Mouse (Mus musculus): Measurements from ENCODE around the gene Paxbp1.

Paxbp1 gene

GRCm38 (mm10) chr16:91055150-91055549 lies 10.8 kb upstream of the Paxbp1 start:
- DNase-seq (ENCODE audit: low read depth), result no peak

DNA sequence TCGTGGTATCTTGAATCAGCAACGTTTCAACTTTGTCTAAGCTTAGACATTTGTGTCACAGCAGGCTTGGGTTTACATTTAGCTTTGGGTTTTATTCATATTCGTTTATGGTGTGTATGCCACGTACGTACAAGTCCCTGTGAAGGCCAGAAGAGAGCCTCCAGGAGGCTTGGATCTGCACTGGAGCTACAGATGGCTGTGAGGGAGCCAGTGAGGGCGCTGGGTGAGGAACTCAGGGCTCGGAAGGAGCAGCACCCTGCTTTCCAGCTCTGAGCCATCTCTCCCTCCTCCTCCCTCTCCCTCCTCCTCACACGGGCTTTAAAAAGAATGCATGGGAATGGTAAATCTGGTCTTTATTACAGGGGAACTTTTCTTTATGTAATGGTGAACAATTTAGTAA lies 9.3 kb upstream of the Paxbp1 start:
- no peak for DNase-seq (ENCODE audit: low read depth)

GRCm38 (mm10) chr16:91045511-91045910 lies 1.2 kb upstream of the Paxbp1 start:
- DNase-seq (ENCODE audit: low read depth), result peak; percentile 66

- peak; percentile 74 for DNase-seq (ENCODE audit: low read depth)
Measured at GRCm38 (mm10) chr16:91043461-91044248, 688 bp downstream of the Paxbp1 start.

DNA sequence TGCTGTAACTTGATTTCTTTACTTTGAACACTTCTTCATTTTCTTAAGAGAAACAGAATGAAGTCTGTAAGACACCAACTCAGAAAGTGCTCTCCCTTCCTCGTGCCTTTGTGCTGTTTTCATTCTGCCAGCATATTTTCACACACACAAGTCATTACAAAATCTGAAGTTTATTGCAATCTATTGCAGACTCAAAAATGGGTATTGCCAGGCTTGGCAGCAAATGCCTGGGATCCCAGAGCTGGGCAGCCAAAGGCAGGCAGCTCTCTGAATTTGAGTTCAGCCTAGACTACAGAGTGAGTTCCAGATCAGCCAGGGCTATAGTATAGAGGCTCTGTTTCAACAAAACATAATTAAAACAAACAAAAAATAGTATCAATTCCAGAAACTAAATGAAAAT lies 1.7 kb downstream of the Paxbp1 start:
- no peak for DNase-seq (ENCODE audit: low read depth)

- no peak for DNase-seq (ENCODE audit: low read depth)
Measured at GRCm38 (mm10) chr16:91035866-91036265, 8.5 kb downstream of the Paxbp1 start.

DNA sequence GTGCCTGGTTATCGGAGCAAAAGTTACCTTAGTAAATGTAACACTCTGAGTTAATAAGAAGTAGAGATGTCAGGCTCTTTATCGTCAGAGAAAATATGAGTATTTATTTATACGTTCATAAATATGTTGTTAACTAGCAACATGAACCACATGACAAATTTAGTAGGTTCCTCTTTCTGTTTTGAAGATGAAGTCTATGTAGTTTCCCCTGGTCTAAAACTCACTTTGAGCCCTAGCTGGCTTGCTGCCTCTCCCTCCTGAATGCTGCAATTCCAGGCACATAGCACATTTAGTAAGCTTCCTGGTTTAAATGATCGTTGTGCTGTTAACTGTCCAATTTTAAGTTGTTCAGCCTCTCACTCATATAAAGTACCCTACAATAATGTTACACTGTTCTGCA lies 13.6 kb downstream of the Paxbp1 start:
- DNase-seq (ENCODE audit: low read depth), result no peak

- no peak for DNase-seq (ENCODE audit: low read depth)
Measured at GRCm38 (mm10) chr16:91029901-91030300, 14.4 kb downstream of the Paxbp1 start.

DNA sequence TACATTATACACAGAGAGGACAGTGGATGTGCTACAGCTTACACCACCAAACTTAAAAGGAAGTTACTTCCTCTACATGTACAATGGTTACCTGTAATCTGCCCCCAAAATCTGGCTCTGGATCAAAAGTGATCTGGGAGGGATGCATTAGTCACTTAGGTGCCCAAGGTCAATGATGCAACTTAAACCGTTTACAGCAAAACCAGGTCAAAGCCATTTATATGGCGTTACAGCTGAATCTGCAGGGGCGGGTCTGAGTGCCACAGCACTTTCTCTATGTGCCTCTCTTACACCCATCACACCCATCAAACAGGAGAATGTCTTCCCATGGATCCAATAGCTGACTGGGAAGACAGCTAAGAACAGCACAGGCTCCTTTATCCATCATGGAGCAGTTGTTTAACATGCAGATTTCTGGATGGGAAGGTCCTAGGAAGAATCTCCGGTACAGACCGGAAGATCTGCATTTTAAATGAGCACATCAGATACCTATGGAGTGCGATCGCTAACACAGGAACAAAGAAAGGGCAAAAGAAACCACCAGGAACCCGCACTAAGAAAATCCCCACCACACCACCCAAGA lies 15.1 kb downstream of the Paxbp1 start:
- DNase-seq (ENCODE audit: low read depth), result peak; percentile 42

GRCm38 (mm10) chr16:91026290-91026689 lies 18.1 kb downstream of the Paxbp1 start:
- no peak for DNase-seq (ENCODE audit: low read depth)

GRCm38 (mm10) chr16:91023384-91023783 lies 21.0 kb downstream of the Paxbp1 start:
- DNase-seq (ENCODE audit: low read depth), result peak; percentile 41

DNA sequence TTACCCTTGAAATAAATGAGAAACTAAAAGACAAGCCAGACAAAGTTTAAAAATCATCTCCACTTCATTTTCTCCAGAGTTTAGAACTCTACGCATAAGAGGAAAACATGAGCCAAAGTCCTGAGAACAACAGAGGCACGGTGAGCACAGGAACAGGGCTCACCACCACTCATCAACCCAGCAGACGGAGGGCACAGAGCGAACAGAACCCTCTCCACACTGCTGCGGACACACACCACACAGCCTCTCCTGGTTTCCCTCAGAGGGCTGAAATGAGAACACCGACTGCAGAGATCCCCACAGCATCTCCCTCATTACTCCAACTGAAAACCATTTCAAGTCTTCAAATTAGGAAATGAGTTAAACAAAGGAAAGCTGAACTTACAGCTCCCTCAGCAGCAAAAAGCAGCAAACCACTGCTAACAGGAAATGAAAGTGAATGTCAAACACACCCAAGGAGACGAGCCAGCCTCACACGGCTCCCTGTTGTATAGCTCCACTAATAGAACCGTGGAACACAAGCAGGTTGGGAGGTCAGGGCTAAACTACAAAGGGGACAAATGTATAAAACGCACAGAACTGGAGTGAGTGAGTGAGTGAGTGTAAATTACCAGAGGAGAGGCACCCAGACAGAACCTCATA lies 23.4 kb downstream of the Paxbp1 start:
- DNase-seq (ENCODE audit: low read depth), result no peak

DNA sequence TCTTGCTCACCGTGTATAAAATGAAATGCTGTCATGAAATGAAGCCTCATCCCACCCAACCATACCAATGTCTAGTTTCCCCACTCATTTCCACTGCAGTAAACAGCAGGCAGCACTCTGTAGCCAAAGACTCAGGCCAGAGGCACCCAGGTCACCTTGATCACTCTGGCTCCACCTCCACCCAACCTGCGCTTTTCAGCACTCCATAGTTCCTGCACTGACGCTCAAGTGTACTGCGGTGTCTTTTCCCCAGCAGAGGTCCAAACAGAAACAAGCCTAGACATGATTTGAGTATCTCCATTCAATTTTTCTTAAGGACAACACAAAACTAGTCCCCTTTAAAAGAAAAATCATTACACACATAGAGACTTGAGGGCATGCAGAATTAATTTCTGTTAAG lies 24.9 kb downstream of the Paxbp1 start:
- DNase-seq (ENCODE audit: low read depth), result no peak

DNA sequence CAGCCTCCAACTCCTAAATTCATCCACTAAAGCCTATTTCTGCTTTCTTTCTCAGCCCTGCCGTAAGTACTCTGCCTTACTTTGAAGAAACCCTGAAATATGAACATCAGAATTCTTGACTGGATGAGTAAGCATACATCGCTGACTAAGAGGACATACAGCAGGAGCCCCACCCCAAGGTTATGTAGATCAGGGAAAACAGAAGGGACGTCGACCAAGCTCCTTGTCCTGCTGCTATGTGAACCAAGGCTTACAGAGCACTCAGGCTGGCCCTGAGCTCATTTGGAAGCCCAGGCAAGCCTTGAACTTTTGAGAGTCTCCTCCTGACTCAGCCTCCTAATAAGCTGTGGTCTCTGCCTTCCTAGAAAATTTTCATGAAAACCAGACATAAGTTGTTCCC lies 28.6 kb downstream of the Paxbp1 start:
- no peak for DNase-seq (ENCODE audit: low read depth)

GRCm38 (mm10) chr16:91011847-91012246 lies 32.5 kb downstream of the Paxbp1 start:
- peak; percentile 84 for DNase-seq (ENCODE audit: low read depth)

DNA sequence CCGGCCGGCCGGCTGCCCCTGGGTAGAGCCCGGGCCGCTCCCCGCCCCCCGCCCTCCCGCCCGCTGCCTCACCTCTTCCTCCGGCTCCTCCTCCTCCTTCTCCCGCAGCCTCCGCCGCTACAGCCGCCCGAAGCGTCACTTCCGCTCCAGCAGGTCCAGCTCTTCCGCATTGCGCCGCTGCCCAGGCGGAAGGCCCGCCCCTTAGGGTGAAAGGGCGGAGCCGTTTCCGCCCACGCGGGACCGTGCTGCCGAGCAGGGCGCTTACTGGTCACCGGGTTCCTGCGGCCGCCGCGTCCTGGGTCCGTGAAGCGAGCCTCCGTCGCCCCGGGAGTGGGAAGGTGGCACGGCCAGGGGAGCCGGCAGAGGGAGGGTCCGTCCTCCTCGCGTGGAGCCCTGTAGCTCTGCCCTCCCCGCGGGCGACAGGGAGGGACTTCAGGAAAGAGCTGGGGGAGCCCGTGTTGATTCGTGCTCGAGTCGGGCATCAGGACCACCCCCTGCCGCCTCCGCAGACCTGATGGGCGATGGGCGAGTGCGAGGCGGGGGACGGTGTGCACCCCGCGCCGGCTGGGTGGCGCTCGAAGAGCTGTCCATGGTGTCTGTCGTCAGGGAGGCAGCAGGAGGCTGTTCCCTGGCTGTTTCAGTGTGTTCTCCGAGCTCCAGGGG lies 33.2 kb downstream of the Paxbp1 start, which contains the start of gene Synj1:
Gene Synj1 (minus strand): TSS at position 288 of the 663 bp plus-strand sequence.
- peak; percentile 94 for DNase-seq (ENCODE audit: low read depth)

- no peak for DNase-seq (ENCODE audit: low read depth)
Measured at GRCm38 (mm10) chr16:91010581-91011020, 33.7 kb downstream of the Paxbp1 start.

DNA sequence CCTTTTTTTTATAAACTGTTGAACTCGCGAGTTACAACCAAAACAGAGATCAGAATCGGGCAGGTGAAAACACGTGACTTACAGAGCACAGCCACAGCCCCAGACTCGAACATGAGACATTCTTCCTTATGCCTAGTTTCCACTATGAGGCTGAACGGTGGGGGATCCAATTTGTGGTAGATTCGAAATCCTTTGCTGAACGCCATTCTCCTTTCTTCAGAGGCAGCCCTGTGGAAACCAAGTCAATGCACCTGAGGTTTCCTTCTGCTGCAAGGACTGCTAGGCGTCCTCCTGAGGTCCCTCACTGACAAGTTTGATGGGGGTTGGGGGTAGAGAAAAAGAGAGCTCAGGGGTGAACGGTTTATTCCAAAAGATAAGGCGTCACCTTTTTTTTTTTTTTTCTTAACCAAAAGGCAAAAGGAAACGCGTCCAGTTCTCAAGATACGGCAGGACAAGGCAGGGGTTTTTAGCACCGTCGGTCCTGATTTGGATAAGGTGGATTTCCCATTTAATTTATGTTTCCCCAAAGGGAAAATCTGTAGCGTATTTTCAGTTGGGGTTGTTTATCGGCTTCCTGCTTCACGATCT lies 34.3 kb downstream of the Paxbp1 start:
- peak; percentile 70 for DNase-seq (ENCODE audit: low read depth)

DNA sequence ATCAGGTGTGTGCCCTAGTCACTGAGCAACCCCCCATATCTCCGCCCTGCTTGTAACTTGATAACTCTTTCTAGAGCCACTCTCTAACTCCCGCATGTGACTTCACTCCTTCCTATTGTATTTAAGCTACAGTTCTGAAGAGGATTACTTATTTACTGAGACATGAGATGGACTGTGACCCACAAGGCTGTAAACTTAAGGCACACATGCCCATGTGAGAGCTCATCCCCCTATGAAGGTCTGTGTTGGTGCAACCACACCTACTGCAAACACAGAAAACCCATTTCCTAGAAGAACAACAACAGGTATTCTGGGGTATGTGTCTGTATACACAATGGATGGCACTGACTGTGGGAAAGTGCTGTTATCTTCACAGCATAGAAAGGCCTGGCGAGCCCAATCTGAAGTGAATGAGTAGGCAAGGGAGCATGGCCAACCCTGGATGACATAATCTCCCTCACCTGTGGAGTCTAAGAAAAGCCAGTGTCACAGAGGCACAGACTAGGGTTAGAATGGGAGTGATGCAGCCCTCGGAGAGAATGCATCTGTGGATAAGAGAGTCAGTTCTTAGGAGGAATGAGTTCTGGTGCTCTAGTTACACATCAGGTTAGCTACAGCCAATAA lies 39.3 kb downstream of the Paxbp1 start:
- DNase-seq (ENCODE audit: low read depth), result no peak

- DNase-seq (ENCODE audit: low read depth), result peak; percentile 74
Measured at GRCm38 (mm10) chr16:91001098-91001497, 43.2 kb downstream of the Paxbp1 start.

DNA sequence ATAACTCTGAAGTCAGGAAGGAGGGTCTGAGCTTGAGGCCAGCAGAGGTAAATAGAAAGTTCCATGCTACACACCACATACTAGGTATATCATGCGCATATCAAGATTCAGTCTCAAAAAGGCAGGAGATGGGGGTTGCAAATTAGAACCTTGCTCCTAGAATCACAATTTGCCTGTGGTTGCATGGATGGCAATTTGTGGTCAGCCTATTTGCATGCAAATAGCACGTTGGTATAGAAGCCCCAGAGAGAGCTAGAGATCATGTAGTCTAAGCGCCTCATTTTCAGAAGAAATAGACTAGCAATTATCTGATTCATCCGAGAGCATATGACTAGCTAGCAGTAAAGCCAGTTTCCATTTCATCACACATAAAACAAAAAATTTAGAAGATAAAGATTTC lies 44.5 kb downstream of the Paxbp1 start:
- no peak for DNase-seq (ENCODE audit: low read depth)

- no peak for DNase-seq (ENCODE audit: low read depth)
Measured at GRCm38 (mm10) chr16:90997822-90998221, 46.5 kb downstream of the Paxbp1 start.

Data from 416B (cell line).